Mouse (Mus musculus): Measurements from ENCODE around the gene Map3k7cl. TPM values are rescaled to one million over a fixed set of nuclear protein-coding genes. Genes with fewer than 3 reads are reported as not detected.

Map3k7cl gene
- total RNA-seq, 4 experiments from 2014 or later = 0.77 to 1.3 (median 1.1) TPM

DNA sequence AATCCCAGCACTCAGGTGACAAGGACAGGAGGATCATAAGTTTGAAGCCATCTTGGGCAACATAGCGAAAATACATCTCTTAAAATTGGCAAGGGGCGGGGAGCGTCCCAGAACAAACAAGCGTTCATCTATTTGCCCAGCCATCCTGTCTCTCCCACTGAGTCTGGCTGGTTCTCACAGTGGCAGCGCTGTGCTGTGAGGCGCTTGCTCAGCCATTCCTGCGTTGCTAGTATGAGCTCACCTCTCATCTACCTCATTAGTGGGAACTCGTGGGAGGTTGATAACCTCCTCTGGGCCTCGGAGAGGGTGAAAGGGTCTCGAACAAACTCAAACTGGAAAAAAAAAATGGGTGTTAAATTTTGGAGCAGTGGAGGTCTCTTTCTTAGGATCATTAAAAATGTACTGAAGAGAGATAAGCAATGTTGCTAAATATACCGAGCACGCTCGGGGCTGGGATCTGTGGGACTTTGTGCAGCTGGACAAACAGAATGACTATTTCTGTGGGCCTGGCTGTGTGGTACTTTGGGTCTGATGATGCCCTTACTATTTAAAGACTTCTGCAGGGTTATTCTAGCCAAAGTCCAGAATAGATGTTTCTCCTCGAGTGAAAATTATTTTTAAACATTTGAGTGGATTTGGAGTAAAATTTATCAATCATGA is 91.1 kb downstream of the Map3k7cl start:
- DNase-seq = no peak

Other genes starting within 250 kb of the Map3k7cl start
- gene N6amt1, start 199.1 kb upstream of the Map3k7cl start, total RNA-seq (2022) = 10 to 100 TPM; 22.8 to 27.8 (median 26.7) TPM
- gene Ltn1, start 120.7 kb upstream of the Map3k7cl start, total RNA-seq (2022) = 10 to 100 TPM; 33.7 to 41.1 (median 37.8) TPM
- 1 to 10 TPM; 6.3 to 8.1 (median 6.7) TPM for gene Rwdd2b, start 112.8 kb upstream of the Map3k7cl start, total RNA-seq (2022)
- gene Usp16, start 98.6 kb upstream of the Map3k7cl start, total RNA-seq (2022) = 10 to 100 TPM; 64.2 to 72.5 (median 68.0) TPM
- gene Cct8, start 57.5 kb upstream of the Map3k7cl start, total RNA-seq (2022) = 100 to 1,000 TPM; 174 to 216 (median 181) TPM
- 10 to 100 TPM; 17.6 to 32.1 (median 19.1) TPM for gene Bach1, start 145.6 kb downstream of the Map3k7cl start, total RNA-seq (2022)

Measured in adrenal gland, adult 8-10 months (tissue).